Comparison of ENCODE assay signal across 23 mouse cellular contexts in genomic region chrX:48674171-48674570, GRCm38 (mm10). TPM values are rescaled to one million over a fixed set of nuclear protein-coding genes. Genes with fewer than 3 reads are reported as not detected.
DNase-seq lines count a peak whose midpoint lies in the region; ATAC-seq and TF ChIP-seq lines count a peak whose summit lies in the region.
"Had no signal": no experiment of that assay in that cellular context is flagged by ENCODE, and none has a peak within 500 bp of the region (broad histone marks: within the 10 kb centered on the region; RNA-seq: fewer than 3 reads in every experiment).

Gpr119 (minus strand) TSS chrX:48674478.

- no peak for TF ChIP-seq RAD21 in CH12.LX (IDR thresholded peaks at IDR 0.05; ENCODE audit: low read depth, low read length)

- TF ChIP-seq EP300 in CH12.LX (IDR thresholded peaks at IDR 0.05; ENCODE audit: low read length), result no peak

- TF ChIP-seq POLR2A in CH12.LX (IDR thresholded peaks at IDR 0.05; ENCODE audit: low read depth, low read length), result no peak

- TF ChIP-seq CTCF in lung, embryonic 14.5 days (IDR thresholded peaks at IDR 0.05; ENCODE audit: low read depth), result no peak
- TF ChIP-seq CTCF in CH12.LX (conservative IDR thresholded peaks at IDR 0.05 in 1 of 2, IDR thresholded peaks at IDR 0.05 in 1 of 2; ENCODE audit: low read depth in 2 of 2, low read length in 2 of 2), result no peak

- H3K79me2 ChIP-seq in CH12.LX (replicated peaks; ENCODE audit: control insufficient read depth, extremely low read depth, insufficient read depth, poor library complexity, severe bottlenecking), result no peaks in the 10 kb centered on the region

- no peak within 1 kb of the TSS for H3K4me2 ChIP-seq in lung, embryonic 14.5 days
- H3K4me2 ChIP-seq in CH12.LX (ENCODE audit: insufficient read depth, low read depth, poor library complexity, severe bottlenecking), result peak within 1 kb of the TSS; percentile 21; the same call in 1 of the 2 replicates
- H3K4me2 ChIP-seq: embryonic facial prominence, embryonic 13.5 days; heart, embryonic 13.5 days; midbrain, embryonic 11.5 days had no signal

- in situ Hi-C loops in CH12.LX (cut with MboI; ENCODE audit: low pct_ligation_motif_present, low pct_unique_long_range_greater_than_20kb, low sequenced_read_pairs), result no loop called here

- H3K4me3 ChIP-seq in lung, embryonic 14.5 days (ENCODE audit: low read depth, low read length), result no peak within 1 kb of the TSS
- H3K4me3 ChIP-seq in CH12.LX (replicated peaks in 1 of 3; ENCODE audit: low read depth in 2 of 3, low read length in 2 of 3, poor library complexity in 1 of 3), result no peak within 1 kb of the TSS
- no peak within 1 kb of the TSS for H3K4me3 ChIP-seq in embryonic facial prominence, embryonic 10.5 days
- H3K4me3 ChIP-seq: embryonic facial prominence, embryonic 13.5 days; forebrain, embryonic 10.5 days; heart, embryonic 13.5 days; hindbrain, embryonic 10.5 days had no signal

- WGBS in lung, embryonic 14.5 days, result 28% methylated on average over 4 of the region's 4 CpGs
- WGBS in embryonic facial prominence, embryonic 10.5 days, result 79% methylated on average over 4 of the region's 4 CpGs

- no peak within 1 kb of the TSS for H3K27ac ChIP-seq in lung, embryonic 14.5 days (ENCODE audit: low read depth)
- no peak within 1 kb of the TSS for H3K27ac ChIP-seq in CH12.LX (ENCODE audit: insufficient read depth, low read depth)
- no peak within 1 kb of the TSS for H3K27ac ChIP-seq in embryonic facial prominence, embryonic 10.5 days (replicated peaks)
- H3K27ac ChIP-seq: embryonic facial prominence, embryonic 13.5 days; forebrain, embryonic 10.5 days; heart, embryonic 13.5 days; hindbrain, embryonic 10.5 days had no signal

- DNase-seq in lung, embryonic 14.5 days, result peak; percentile 46
- DNase-seq in lung, postnatal 36 days, result no peak
- DNase-seq in 3T3-L1 (ENCODE audit: low read depth, low spot score), result peak; percentile 76
- no peak for DNase-seq in CH12.LX (ENCODE audit: extremely low read depth)
- peak; percentile 66 for DNase-seq in adrenal gland, postnatal 10 days
- DNase-seq in left cerebral cortex, postnatal 14 days (ENCODE audit: low spot score in 2 of 2), result no peak
- DNase-seq in embryonic facial prominence, embryonic 10.5 days (ENCODE audit: low spot score), result no peak
- DNase-seq: cerebellum, adult 11 months; kidney, postnatal 14 days; layer of hippocampus, adult 9-11 months; right cerebral cortex, postnatal 4 days; thymus, adult 18-20 months had no signal

- dilution Hi-C loops in CH12.LX (cut with MboI; ENCODE audit: extremely low pct_ligation_motif_present, extremely low pct_unique_long_range_greater_than_20kb, low sequenced_read_pairs), result no loop called here

- ATAC-seq in lung, embryonic 14.5 days (ENCODE audit: insufficient read depth), result no peak

- H3K36me3 ChIP-seq in lung, embryonic 14.5 days (ENCODE audit: insufficient read depth), result no peaks in the 10 kb centered on the region
- H3K36me3 ChIP-seq in CH12.LX (replicated peaks in 1 of 2; ENCODE audit: control insufficient read depth in 1 of 2, insufficient read depth in 1 of 2, low read length in 1 of 2), result no peaks in the 10 kb centered on the region
- no peaks in the 10 kb centered on the region for H3K36me3 ChIP-seq in embryonic facial prominence, embryonic 10.5 days (replicated peaks)
- H3K36me3 ChIP-seq: embryonic facial prominence, embryonic 13.5 days; forebrain, embryonic 10.5 days; heart, embryonic 13.5 days; hindbrain, embryonic 10.5 days had no signal

- H3K9me3 ChIP-seq in lung, embryonic 14.5 days (ENCODE audit: low read depth, low read length), result no peaks in the 10 kb centered on the region
- H3K9me3 ChIP-seq in CH12.LX (replicated peaks; ENCODE audit: low read length), result no peaks in the 10 kb centered on the region
- no peaks in the 10 kb centered on the region for H3K9me3 ChIP-seq in embryonic facial prominence, embryonic 10.5 days
- H3K9me3 ChIP-seq: embryonic facial prominence, embryonic 13.5 days; forebrain, embryonic 10.5 days; heart, embryonic 13.5 days; hindbrain, embryonic 10.5 days had no signal

- H3K4me1 ChIP-seq in lung, embryonic 14.5 days (ENCODE audit: insufficient read depth), result no peaks in the 10 kb centered on the region
- peaks cover 0 to 2% of the 10 kb centered on the region in 2 experiments; a peak in 1 of 4 replicates for H3K4me1 ChIP-seq in CH12.LX (ENCODE audit: control insufficient read depth in 1 of 2, insufficient read depth in 2 of 2)
- no peaks in the 10 kb centered on the region for H3K4me1 ChIP-seq in embryonic facial prominence, embryonic 10.5 days
- H3K4me1 ChIP-seq: embryonic facial prominence, embryonic 13.5 days; forebrain, embryonic 10.5 days; hindbrain, embryonic 10.5 days had no signal

- H3K9ac ChIP-seq in lung, embryonic 14.5 days, result no peak within 1 kb of the TSS
- H3K9ac ChIP-seq in CH12.LX (ENCODE audit: insufficient read depth, low read depth), result no peak within 1 kb of the TSS
- H3K9ac ChIP-seq: embryonic facial prominence, embryonic 13.5 days; heart, embryonic 13.5 days had no signal

- H3K27me3 ChIP-seq in lung, embryonic 14.5 days (ENCODE audit: insufficient read depth, low read length), result no peaks in the 10 kb centered on the region
- no peaks in the 10 kb centered on the region for H3K27me3 ChIP-seq in CH12.LX (replicated peaks)
- no peaks in the 10 kb centered on the region for H3K27me3 ChIP-seq in embryonic facial prominence, embryonic 10.5 days (replicated peaks; ENCODE audit: low read depth, poor library complexity, severe bottlenecking)
- H3K27me3 ChIP-seq: embryonic facial prominence, embryonic 13.5 days; heart, embryonic 13.5 days had no signal

- intact Hi-C loops in left cerebral cortex, postnatal 14 days (cut with DNase I), result no loop called here

TF ChIP-seq in CH12.LX, 34 proteins besides CTCF, POLR2A, EP300 and RAD21:
- TF ChIP-seq RCOR1 (conservative IDR thresholded peaks at IDR 0.05; ENCODE audit: low read depth, low read length) (no peak), CHD1 (IDR thresholded peaks at IDR 0.05; ENCODE audit: low read depth, low read length) (no peak), MEF2A (IDR thresholded peaks at IDR 0.05; ENCODE audit: borderline replicate concordance, low read depth, low read length) (no peak), SIN3A (IDR thresholded peaks at IDR 0.05; ENCODE audit: low read length) (no peak), MYC (IDR thresholded peaks at IDR 0.05; ENCODE audit: low read depth, low read length) (no peak), ZKSCAN1 (IDR thresholded peaks at IDR 0.05; ENCODE audit: borderline replicate concordance, low read depth, low read length) (no peak), PAX5 (IDR thresholded peaks at IDR 0.05; ENCODE audit: low read length) (no peak), ETS1 (conservative IDR thresholded peaks at IDR 0.05; ENCODE audit: low read depth, low read length) (no peak), BHLHE40 (IDR thresholded peaks at IDR 0.05; ENCODE audit: low read depth, low read length) (no peak), NELFE (IDR thresholded peaks at IDR 0.05; ENCODE audit: low read depth, low read length) (no peak), MAZ (IDR thresholded peaks at IDR 0.05; ENCODE audit: low read depth, low read length) (no peak), ZNF384 (IDR thresholded peaks at IDR 0.05; ENCODE audit: low read depth, low read length) (no peak), CHD2 (IDR thresholded peaks at IDR 0.05; ENCODE audit: low read length) (no peak), USF2 (conservative IDR thresholded peaks at IDR 0.05; ENCODE audit: low read depth, low read length) (no peak), MAFK (IDR thresholded peaks at IDR 0.05; ENCODE audit: insufficient replicate concordance, low read length) (no peak)

RNA-seq across cellular contexts. Expression of gene Gpr119, which starts in this region (rescaled TPM):
- not detected in 2 replicates for polyA plus RNA-seq in lung, embryonic 14.5 days (2014; fragmentation: Nextera tagmentation; extraction: Ambion mirVana)
- not detected in 2 replicates for total RNA-seq in CH12.LX (2012; rRNA removed)
- total RNA-seq in CH12.LX (2014; rRNA removed), result not detected in 2 replicates
- not detected in 2 replicates for polyA plus RNA-seq in CH12.LX (2012; ENCODE audit: insufficient read length, low read depth)
- total RNA-seq in adrenal gland, postnatal 10 days (2021), result not detected
- not detected for total RNA-seq in left cerebral cortex, postnatal 14 days (2021)
- not detected in 2 replicates for polyA plus RNA-seq in embryonic facial prominence, embryonic 10.5 days (2016; fragmentation: Nextera tagmentation; extraction: Ambion mirVana)
- total RNA-seq: common myeloid progenitor, adult 5-6 weeks; gastrocnemius, postnatal 4 days; left cerebral cortex, postnatal 25 days; liver, adult 2 months had no signal
- polyA plus RNA-seq: embryonic facial prominence, embryonic 13.5 days; forebrain, embryonic 10.5 days; frontal cortex, adult 2 months; heart, embryonic 13.5 days; hindbrain, embryonic 10.5 days; liver, adult 2 months; lung, embryonic 16.5 days; midbrain, embryonic 11.5 days had no signal

Comparison
In these comparisons a context has a peak if more than half of its experiments do, and no peak if none do; other contexts are left out.
1. Peak in DNase-seq in lung, embryonic 14.5 days; RNA of the gene not detected or under 1 TPM.
2. Peak in DNase-seq in adrenal gland, postnatal 10 days; RNA of the gene not detected or under 1 TPM.